Mouse (Mus musculus) CH12.LX (cell line): ENCODE data around the gene Pan3. TPM values are rescaled to one million over a fixed set of nuclear protein-coding genes. Genes with fewer than 3 reads are reported as not detected.
A peak's percentile ranks its signal among the peaks of the same experiment; 100 is the strongest.

ENCODE experiments used
- DNase-seq: peaks from one replicate; pipeline ENCODE4 v3.0.0-alpha.2; 2013; ENCODE audit errors: extremely low read depth
- H3K27ac ChIP-seq: 2 replicates; pipeline ENCODE4 v1.5.1; 2012; ENCODE audit warnings: low read depth, mild to moderate bottlenecking, control low read depth, moderate library complexity; ENCODE audit not compliant: insufficient read depth
- H3K27me3 ChIP-seq: replicated peaks from 2 replicates; pipeline ENCODE3; 2012; ENCODE audit warnings: inconsistent platforms
- H3K36me3 ChIP-seq, 2 experiments: replicated peaks in 1 of 2; 2 replicates each; pipeline versions ENCODE3 to v1.6.1; 2012; ENCODE audit warnings: inconsistent platforms in 1 of 2, low read length in 1 of 2, mild to moderate bottlenecking in 1 of 2, mixed read lengths in 1 of 2, moderate library complexity in 1 of 2; ENCODE audit not compliant: control insufficient read depth in 1 of 2, insufficient read depth in 1 of 2
- H3K4me1 ChIP-seq, 2 experiments: 2 replicates each; pipeline ENCODE4 v1.6.1; 2012; ENCODE audit warnings: inconsistent platforms in 1 of 2, moderate library complexity in 1 of 2; ENCODE audit not compliant: insufficient read depth in 2 of 2, control insufficient read depth in 1 of 2
- H3K4me2 ChIP-seq: 2 replicates; pipeline ENCODE4 v1.6.1; 2012; ENCODE audit warnings: low read depth, mild to moderate bottlenecking, control low read depth; ENCODE audit not compliant: poor library complexity, insufficient read depth, severe bottlenecking
- H3K4me3 ChIP-seq, 3 experiments: fragments of 150-350 bp in 1 of 3; sonication (generic) in 1 of 3; replicated peaks in 1 of 3; 2 replicates each; pipeline versions ENCODE3 to v1.5.1; 2011 to 2012; ENCODE audit warnings: low read depth in 2 of 3, low read length in 2 of 3, mild to moderate bottlenecking in 2 of 3, moderate library complexity in 2 of 3, control low read depth in 1 of 3, improper control_type of control experiment in 1 of 3, inconsistent platforms in 1 of 3, mixed read lengths in 1 of 3; ENCODE audit not compliant: poor library complexity in 1 of 3
- H3K79me2 ChIP-seq: replicated peaks from 2 replicates; pipeline ENCODE4 v1.6.1; 2012; ENCODE audit warnings: mild to moderate bottlenecking, moderate library complexity; ENCODE audit not compliant: control insufficient read depth, poor library complexity, insufficient read depth, severe bottlenecking; ENCODE audit errors: extremely low read depth
- H3K9ac ChIP-seq: 2 replicates; pipeline ENCODE4 v1.6.1; 2012; ENCODE audit warnings: low read depth, mild to moderate bottlenecking, control low read depth, moderate library complexity; ENCODE audit not compliant: insufficient read depth
- H3K9me3 ChIP-seq: replicated peaks from 2 replicates; pipeline ENCODE3; 2012; ENCODE audit warnings: low read length, inconsistent platforms, mixed read lengths
- BHLHE40 ChIP-seq: IDR thresholded peaks from 2 replicates; pipeline ENCODE4 v1.6.1; 2011; ENCODE audit warnings: mild to moderate bottlenecking, low read depth, low read length, improper control_type of control experiment
- CHD1 ChIP-seq: IDR thresholded peaks from 2 replicates; pipeline ENCODE4 v1.6.1; 2012; ENCODE audit warnings: low read depth, low read length, improper control_type of control experiment, inconsistent platforms
- CHD2 ChIP-seq: IDR thresholded peaks from 2 replicates; pipeline ENCODE4 v1.6.1; 2011; ENCODE audit warnings: low read length, improper control_type of control experiment
- CTCF ChIP-seq, 2 experiments: IDR thresholded peaks in 1 of 2; conservative IDR thresholded peaks in 1 of 2; 2 replicates each; pipeline ENCODE4 v1.5.1; 2011 to 2012; ENCODE audit warnings: low read depth in 2 of 2, low read length in 2 of 2, improper control_type of control experiment in 1 of 2, inconsistent platforms in 1 of 2, mild to moderate bottlenecking in 1 of 2, moderate library complexity in 1 of 2
- E2F4 ChIP-seq: IDR thresholded peaks from 2 replicates; pipeline ENCODE4 v1.6.1; 2011; ENCODE audit warnings: low read depth, low read length, improper control_type of control experiment; ENCODE audit not compliant: insufficient replicate concordance
- ETS1 ChIP-seq: conservative IDR thresholded peaks from 2 replicates; pipeline ENCODE4 v1.6.1; 2012; ENCODE audit warnings: low read depth, mild to moderate bottlenecking, inconsistent platforms, low read length, improper control_type of control experiment, moderate library complexity
- GABPA ChIP-seq: IDR thresholded peaks from 2 replicates; pipeline ENCODE4 v1.6.1; 2012; ENCODE audit warnings: low read depth, low read length, improper control_type of control experiment, inconsistent platforms; ENCODE audit not compliant: insufficient replicate concordance
- HCFC1 ChIP-seq: IDR thresholded peaks from 2 replicates; pipeline ENCODE4 v1.6.1; 2012; ENCODE audit warnings: low read depth, mild to moderate bottlenecking, inconsistent platforms, low read length, improper control_type of control experiment
- IRF4 ChIP-seq: IDR thresholded peaks from 2 replicates; pipeline ENCODE4 v1.6.1; 2014; ENCODE audit warnings: low read depth, mild to moderate bottlenecking, inconsistent platforms, low read length, improper control_type of control experiment
- JUN ChIP-seq: IDR thresholded peaks from 2 replicates; pipeline ENCODE4 v1.6.1; 2011; ENCODE audit warnings: low read depth, mild to moderate bottlenecking, low read length, improper control_type of control experiment, moderate library complexity; ENCODE audit not compliant: insufficient read depth
- MAX ChIP-seq: IDR thresholded peaks from 2 replicates; pipeline ENCODE4 v1.6.1; 2011; ENCODE audit warnings: low read length, improper control_type of control experiment
- MAZ ChIP-seq: IDR thresholded peaks from 2 replicates; pipeline ENCODE4 v1.6.1; 2012; ENCODE audit warnings: low read depth, mild to moderate bottlenecking, inconsistent platforms, low read length, improper control_type of control experiment, moderate library complexity
- MEF2A ChIP-seq: IDR thresholded peaks from 2 replicates; pipeline ENCODE4 v1.6.1; 2014; ENCODE audit warnings: low read depth, mild to moderate bottlenecking, inconsistent platforms, low read length, improper control_type of control experiment, borderline replicate concordance
- MYC ChIP-seq: IDR thresholded peaks from 2 replicates; pipeline ENCODE4 v1.6.1; 2011; ENCODE audit warnings: low read depth, mild to moderate bottlenecking, improper control_type of control experiment, low read length
- NELFE ChIP-seq: IDR thresholded peaks from 2 replicates; pipeline ENCODE4 v1.6.1; 2011; ENCODE audit warnings: low read depth, low read length, improper control_type of control experiment
- NRF1 ChIP-seq: IDR thresholded peaks from 2 replicates; pipeline ENCODE4 v1.6.1; 2014; ENCODE audit warnings: low read depth, mild to moderate bottlenecking, inconsistent platforms, low read length, improper control_type of control experiment, moderate library complexity
- PAX5 ChIP-seq: IDR thresholded peaks from 2 replicates; pipeline ENCODE4 v1.6.1; 2012; ENCODE audit warnings: low read length, inconsistent platforms, mixed read lengths
- POLR2A ChIP-seq: IDR thresholded peaks from 2 replicates; pipeline ENCODE4 v1.6.1; 2011; ENCODE audit warnings: low read depth, mild to moderate bottlenecking, improper control_type of control experiment, low read length
- POLR2AphosphoS2 ChIP-seq: IDR thresholded peaks from 2 replicates; pipeline ENCODE4 v1.6.1; 2011; ENCODE audit warnings: low read depth, low read length, improper control_type of control experiment
- RAD21 ChIP-seq: IDR thresholded peaks from 2 replicates; pipeline ENCODE4 v1.6.1; 2011; ENCODE audit warnings: low read depth, mild to moderate bottlenecking, low read length, improper control_type of control experiment, moderate library complexity
- RCOR1 ChIP-seq: conservative IDR thresholded peaks from 2 replicates; pipeline ENCODE4 v1.6.1; 2012; ENCODE audit warnings: low read depth, mild to moderate bottlenecking, inconsistent platforms, low read length, improper control_type of control experiment
- SIN3A ChIP-seq: IDR thresholded peaks from 2 replicates; pipeline ENCODE4 v1.6.1; 2012; ENCODE audit warnings: low read length, improper control_type of control experiment, inconsistent platforms
- SMC3 ChIP-seq: IDR thresholded peaks from 2 replicates; pipeline ENCODE4 v1.6.1; 2011; ENCODE audit warnings: low read depth, low read length, improper control_type of control experiment
- TBP ChIP-seq: conservative IDR thresholded peaks from 2 replicates; pipeline ENCODE4 v1.6.1; 2011; ENCODE audit warnings: low read depth, low read length, improper control_type of control experiment
- TCF12 ChIP-seq: IDR thresholded peaks from 2 replicates; pipeline ENCODE4 v1.6.1; 2014; ENCODE audit warnings: low read depth, mild to moderate bottlenecking, inconsistent platforms, low read length, improper control_type of control experiment
- UBTF ChIP-seq: IDR thresholded peaks from 2 replicates; pipeline ENCODE4 v1.6.1; 2012; ENCODE audit warnings: low read depth, mild to moderate bottlenecking, inconsistent platforms, low read length, improper control_type of control experiment, moderate library complexity
- USF1 ChIP-seq: IDR thresholded peaks from 2 replicates; pipeline ENCODE4 v1.6.1; 2014; ENCODE audit warnings: low read depth, mild to moderate bottlenecking, inconsistent platforms, low read length, improper control_type of control experiment
- USF2 ChIP-seq: conservative IDR thresholded peaks from 2 replicates; pipeline ENCODE4 v1.6.1; 2011; ENCODE audit warnings: low read depth, low read length, improper control_type of control experiment
- ZC3H11A ChIP-seq: IDR thresholded peaks from 2 replicates; pipeline ENCODE4 v1.6.1; 2012; ENCODE audit warnings: low read depth, mild to moderate bottlenecking, inconsistent platforms, low read length, improper control_type of control experiment
- ZMIZ1 ChIP-seq: IDR thresholded peaks from 2 replicates; pipeline ENCODE4 v1.6.1; 2012; ENCODE audit warnings: low read depth, mild to moderate bottlenecking, inconsistent platforms, low read length, improper control_type of control experiment
- ZNF384 ChIP-seq: IDR thresholded peaks from 2 replicates; pipeline ENCODE4 v1.6.1; 2012; ENCODE audit warnings: low read depth, low read length, improper control_type of control experiment, inconsistent platforms
- dilution Hi-C: fragments of 300-500 bp; cut with MboI; formaldehyde crosslinking; loops from 2 replicates; pipeline ENCODE4 v1.14.3; 2020; ENCODE audit warnings: low sequenced_read_pairs; ENCODE audit not compliant: extremely low pct_unique_long_range_greater_than_20kb, extremely low pct_ligation_motif_present
- in situ Hi-C: fragments of 300-500 bp; cut with MboI; formaldehyde crosslinking; loops from 3 replicates; pipeline ENCODE4 v1.14.3; 2019; ENCODE audit warnings: low sequenced_read_pairs, low pct_ligation_motif_present, low pct_unique_long_range_greater_than_20kb, mixed read lengths
- polyA plus RNA-seq: library from polyadenylated mRNA; unstranded; fragments of >175 nt; gene quantifications from 2 replicates; pipeline ENCODE4 v1.2.1, GENCODE M21; 2012; ENCODE audit warnings: low read depth; ENCODE audit not compliant: insufficient read length
- total RNA-seq, 2 experiments: library from RNA; depleted of rRNA; stranded (reverse); fragments of 300-350 nt in 1 of 2; fragments of >200 nt in 1 of 2; gene quantifications; 2 replicates each; pipeline ENCODE4 v1.2.3; 2012 to 2014

Pan3 gene
- total and polyA plus RNA-seq, 3 experiments = 37.6 to 43.5 (median 40.2) TPM

DNA sequence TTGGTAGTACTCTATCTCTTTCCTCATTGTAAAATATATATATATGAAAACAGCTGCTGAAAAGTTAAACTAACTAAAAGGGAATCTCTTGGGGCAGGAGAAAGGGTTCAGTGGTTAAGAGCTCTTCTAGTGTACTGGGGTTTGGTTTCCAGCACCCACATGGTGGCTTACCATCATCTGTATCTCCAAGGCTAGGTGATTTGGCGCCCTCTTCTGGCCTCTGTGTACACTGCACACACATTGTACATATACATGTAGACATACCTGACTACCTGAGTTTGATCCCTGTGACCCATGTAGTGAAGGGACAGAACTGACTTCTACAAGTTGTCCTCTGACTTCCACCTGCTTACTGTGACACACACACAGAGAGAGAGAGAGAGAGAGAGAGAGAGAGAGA, 34.9 kb upstream of the Pan3 start:
- DNase-seq = no peak
- H3K4me1 ChIP-seq = peaks cover 0 to 15% of the 10 kb centered on the region in 2 experiments; a peak in 2 of 4 replicates
- H3K4me2 ChIP-seq = no peak overlapping the region
- H3K27ac ChIP-seq = no peak overlapping the region
- in situ Hi-C loops (no loop called here), dilution Hi-C loops (no loop called here)
- H3K27me3 ChIP-seq = peaks cover 14% of the 10 kb centered on the region
- TF ChIP-seq CTCF (conservative IDR thresholded peaks at IDR 0.05 in 1 of 2, IDR thresholded peaks at IDR 0.05 in 1 of 2; ENCODE audit: low read depth in 2 of 2, low read length in 2 of 2) = 0 out of 4 replicates have a peak, but pooled peaks of 1 of the 2 experiments have one; percentile 17
- no peak for TF ChIP-seq MEF2A
- H3K9ac ChIP-seq = no peak overlapping the region
- H3K36me3 ChIP-seq = no peaks in the 10 kb centered on the region
- H3K9me3 ChIP-seq = peaks cover 13% of the 10 kb centered on the region
- H3K4me3 ChIP-seq = no peak overlapping the region
- no peaks in the 10 kb centered on the region for H3K79me2 ChIP-seq

DNA sequence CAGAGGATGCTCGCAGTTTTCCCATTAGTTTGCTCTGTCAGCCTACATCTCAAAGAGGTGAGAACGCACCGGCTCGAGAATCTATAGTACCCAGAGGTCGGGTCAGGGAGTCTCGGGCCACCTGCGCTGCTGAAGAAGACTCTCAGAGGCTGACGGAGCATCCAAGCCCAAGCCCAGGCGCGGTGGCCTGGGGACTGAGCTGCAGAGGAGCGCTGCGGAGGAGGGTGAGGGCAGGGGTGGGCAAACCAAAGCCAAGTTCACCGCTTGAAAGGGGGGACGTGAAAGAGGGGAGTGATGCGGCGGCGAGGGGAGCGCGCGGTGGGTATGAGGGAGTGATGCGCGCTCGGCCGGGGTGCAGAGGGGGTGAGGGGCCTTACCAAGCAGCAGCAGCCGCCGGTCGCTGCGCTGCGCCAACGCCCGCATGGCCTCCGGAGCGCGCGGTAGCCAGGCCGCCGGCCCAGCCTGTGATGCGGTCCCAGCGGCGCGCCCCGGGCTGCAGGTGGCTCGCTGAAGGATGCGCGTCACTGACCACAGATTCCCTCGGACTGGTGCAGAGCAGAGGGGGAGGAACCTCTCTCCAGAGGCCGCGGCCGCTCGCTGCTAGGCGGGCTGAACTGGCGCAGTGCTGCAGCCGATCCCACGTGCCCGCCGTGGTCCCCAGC, 30.0 kb upstream of the Pan3 start, which contains the start of gene Flt3:
Flt3 (minus strand) TSS at position 647 of the 662 bp plus-strand sequence.
- DNase-seq = peak; percentile 84
- H3K79me2 ChIP-seq = no peaks in the 10 kb centered on the region
- peak within 1 kb of the TSS; percentile 83 for H3K4me2 ChIP-seq
- no peak within 1 kb of the TSS for H3K27ac ChIP-seq
- peaks cover 31% of the 10 kb centered on the region for H3K27me3 ChIP-seq
- H3K4me3 ChIP-seq = peak within 1 kb of the TSS in 2 of 3 experiments; percentile 44 to 51
- peaks cover 10% of the 10 kb centered on the region for H3K9me3 ChIP-seq
- H3K4me1 ChIP-seq = peaks cover 3 to 30% of the 10 kb centered on the region in 2 experiments; a peak in 2 of 4 replicates
- in situ Hi-C loops (loop anchor here (5.0 kb wide), 1 partner anchor 68 kb away; no protein-coding TSS in a partner anchor), dilution Hi-C loops (no loop called here)
- no peaks in the 10 kb centered on the region for H3K36me3 ChIP-seq
- H3K9ac ChIP-seq = no peak within 1 kb of the TSS
- TF ChIP-seq BHLHE40 = peak; percentile 68
- TF ChIP-seq NRF1 = peak; percentile 49
- TF ChIP-seq CHD2 = no peak
- TF ChIP-seq JUN = no peak
- no peak for TF ChIP-seq ZNF384
- no peak for TF ChIP-seq CTCF (conservative IDR thresholded peaks at IDR 0.05 in 1 of 2, IDR thresholded peaks at IDR 0.05 in 1 of 2; ENCODE audit: low read depth in 2 of 2, low read length in 2 of 2)
- peak; percentile 67 for TF ChIP-seq TCF12
- TF ChIP-seq USF1 = no peak
- TF ChIP-seq POLR2A = peak; percentile 63
- TF ChIP-seq CHD1 = no peak
- no peak for TF ChIP-seq POLR2AphosphoS2
- TF ChIP-seq ZC3H11A = no peak
- no peak for TF ChIP-seq ETS1
- peak; percentile 98 for TF ChIP-seq UBTF
- TF ChIP-seq IRF4 = no peak; the same call in 1 of the 2 replicates
- 0 out of 2 replicates have a peak, but pooled peaks have one; percentile 20 for TF ChIP-seq TBP
- TF ChIP-seq MYC = no peak; the same call in 1 of the 2 replicates
- TF ChIP-seq ZMIZ1 = no peak; the same call in 1 of the 2 replicates
- no peak for TF ChIP-seq SMC3
- no peak for TF ChIP-seq RAD21
- no peak for TF ChIP-seq MEF2A
- TF ChIP-seq PAX5 = no peak
- no peak for TF ChIP-seq GABPA
- no peak for TF ChIP-seq USF2
- TF ChIP-seq NELFE = no peak
- TF ChIP-seq HCFC1 = no peak
- no peak for TF ChIP-seq RCOR1
- no peak for TF ChIP-seq MAZ
- TF ChIP-seq E2F4 = no peak
- TF ChIP-seq SIN3A = no peak
- TF ChIP-seq MAX = peak; percentile 83; the same call in 1 of the 2 replicates
